Mouse (Mus musculus) neural tube, embryonic 15.5 days (tissue): ENCODE measurements around the gene Il9r. TPM values are rescaled to one million over a fixed set of nuclear protein-coding genes. Genes with fewer than 3 reads are reported as not detected.

ENCODE experiments used
- polyA plus RNA-seq: library from polyadenylated mRNA; unstranded; fragments of >200 nt; fragmentation: Nextera tagmentation; extraction: Ambion mirVana; gene quantifications from 2 replicates; pipeline ENCODE4 v1.2.1, GENCODE M21; 2015

Gene Il9r
- polyA plus RNA-seq, 1 experiment from 2014 or later = not detected

Other genes with a start within 250 kb of the Il9r start
- gene 4930524B15Rik, start 234.7 kb downstream of the Il9r start, polyA plus RNA-seq = 0.22 and 0.29 TPM in 2 replicates
- gene Nsg2, start 199.8 kb downstream of the Il9r start, polyA plus RNA-seq = 394 and 482 TPM in 2 replicates
- 45.6 and 54.3 TPM in 2 replicates for gene Snrnp25, start 5.1 kb upstream of the Il9r start, polyA plus RNA-seq
- 23.8 and 28.4 TPM in 2 replicates for gene Rhbdf1, start 22.0 kb upstream of the Il9r start, polyA plus RNA-seq
- gene Mpg, start 26.2 kb upstream of the Il9r start, polyA plus RNA-seq = 33.9 and 37.8 TPM in 2 replicates
- 38.8 and 42.5 TPM in 2 replicates for gene Nprl3, start 67.4 kb upstream of the Il9r start, polyA plus RNA-seq
- gene Hba-x, start 76.1 kb upstream of the Il9r start, polyA plus RNA-seq = 33.0 and 50.2 TPM in 2 replicates
- gene Hba-a1, start 83.2 kb upstream of the Il9r start, polyA plus RNA-seq = 2,622 and 3,044 TPM in 2 replicates
- 0.93 and 1.1 TPM in 2 replicates for gene Hbq1b, start 86.7 kb upstream of the Il9r start, polyA plus RNA-seq
- 6,998 and 8,084 TPM in 2 replicates for gene Hba-a2, start 96.2 kb upstream of the Il9r start, polyA plus RNA-seq
- 0.79 and 1.5 TPM in 2 replicates for gene Hbq1a, start 99.8 kb upstream of the Il9r start, polyA plus RNA-seq
- gene Sh3pxd2b, start 147.5 kb upstream of the Il9r start, polyA plus RNA-seq = 17.2 and 17.8 TPM in 2 replicates